Mouse (Mus musculus): ENCODE data around the gene Wnt11.

DNA sequence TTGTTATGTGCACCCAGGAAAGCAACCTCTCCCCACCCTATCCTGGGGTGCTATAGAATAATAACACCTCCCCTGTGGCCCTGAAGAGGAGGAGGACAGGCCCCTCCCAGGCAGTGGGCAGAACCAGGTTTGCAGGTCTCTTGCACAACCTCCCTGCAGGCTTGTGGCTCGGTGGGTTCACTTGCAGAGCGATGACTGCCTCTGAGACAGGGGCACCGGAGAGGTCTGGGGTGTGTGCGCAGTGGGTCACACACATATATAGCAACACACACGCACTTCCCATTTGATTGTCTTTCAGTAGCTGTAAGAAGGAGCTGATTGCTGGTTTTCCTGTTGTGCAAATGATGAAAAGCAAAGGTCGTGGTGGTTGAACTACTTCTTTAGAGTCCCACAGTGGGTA lies 3.6 kb upstream of the Wnt11 start:
- no peak for TF ChIP-seq CTCF (IDR thresholded peaks at IDR 0.05; ENCODE audit: control insufficient read depth, insufficient read depth, low read length)
- TF ChIP-seq POLR2A (IDR thresholded peaks at IDR 0.05; ENCODE audit: borderline replicate concordance, control insufficient read depth, low read depth, low read length) = no peak

All from bone marrow, adult 2 months (tissue).